Mouse (Mus musculus) lung, adult 2 months (tissue): ENCODE measurements at regions not wholly inside any gene's neighbourhood (a gene's known extent, or its start where the extent isn't known, plus 50 kb on each side); places are given as distances from the start of the nearest gene placed in this dataset.

Experiments used
- DNase-seq: peaks from one replicate; pipeline ENCODE4 v3.0.0; 2022
- H3K4me1 ChIP-seq: fragments of 200-500 bp; 2 replicates; pipeline ENCODE4 v1.6.1; 2011; ENCODE audit warnings: low read length; ENCODE audit not compliant: control insufficient read depth, insufficient read depth
- H3K4me3 ChIP-seq: fragments of 200-500 bp; replicated peaks from 2 replicates; pipeline ENCODE3; 2011; ENCODE audit warnings: low read depth, mild to moderate bottlenecking, control low read depth, low read length; ENCODE audit errors: extremely low read depth
- CTCF ChIP-seq: fragments of 200-500 bp; IDR thresholded peaks from 2 replicates; pipeline ENCODE4 v1.5.1; 2011; ENCODE audit warnings: mild to moderate bottlenecking, low read length, control low read depth; ENCODE audit not compliant: insufficient read depth
- POLR2A ChIP-seq: fragments of 200-500 bp; IDR thresholded peaks from 2 replicates; pipeline ENCODE4 v1.6.1; 2011; ENCODE audit warnings: low read depth, mild to moderate bottlenecking, control low read depth, low read length, borderline replicate concordance; ENCODE audit errors: extremely low read depth
- WGBS: fragments of 180-500 bp; shearing (Covaris S2); methylation state at CpG from one replicate; pipeline ENCODE4 v1.1.7; 2018; 5-methylcytosine and 5-hydroxymethylcytosine counted together

- 48% methylated on average over 4 of the region's 4 CpGs for WGBS
- DNase-seq = no peak
- no peak for TF ChIP-seq POLR2A
- TF ChIP-seq CTCF = no peak
- no peaks in the 10 kb centered on the region for H3K4me1 ChIP-seq
- no peak overlapping the region for H3K4me3 ChIP-seq
These were observed 108.9 kb upstream of the Map1b start for GRCm38 (mm10) chr13:99625196-99625595.

- WGBS = 84% methylated on average over 9 of the region's 9 CpGs
- DNase-seq = no peak
- H3K4me1 ChIP-seq = no peaks in the 10 kb centered on the region
- no peak overlapping the region for H3K4me3 ChIP-seq
- TF ChIP-seq CTCF (no peak), POLR2A (no peak)
These were observed 102.0 kb upstream of the Map1b start for GRCm38 (mm10) chr13:99618332-99618731.

- no peak for DNase-seq
- no peak for TF ChIP-seq POLR2A
- no peak for TF ChIP-seq CTCF
- 70% methylated on average over 5 of the region's 5 CpGs for WGBS
- H3K4me1 ChIP-seq = no peaks in the 10 kb centered on the region
- H3K4me3 ChIP-seq = no peak overlapping the region
These were observed 101.1 kb upstream of the Map1b start for GRCm38 (mm10) chr13:99617457-99617856.

GRCm38 (mm10) chr13:99611715-99612494 is 95.6 kb upstream of the Map1b start:
- 84% methylated on average over 18 of the region's 18 CpGs for WGBS
- no peak for DNase-seq

GRCm38 (mm10) chr13:99610498-99610897 is 94.2 kb upstream of the Map1b start:
- WGBS = 26% methylated on average over 5 of the region's 5 CpGs
- DNase-seq = no peak
- no peaks in the 10 kb centered on the region for H3K4me1 ChIP-seq

More at GRCm38 (mm10) chr13:99611715-99612494, 95.6 kb upstream of the Map1b start:
- no peak for TF ChIP-seq CTCF
- no peak for TF ChIP-seq POLR2A
- Histone ChIP-seq H3K4me3 (no peak overlapping the region), H3K4me1 (no peaks in the 10 kb centered on the region)

GRCm38 (mm10) chr13:99609151-99610146 is 93.1 kb upstream of the Map1b start:
- Histone ChIP-seq H3K4me3 (no peak overlapping the region), H3K4me1 (no peaks in the 10 kb centered on the region)
- TF ChIP-seq CTCF (no peak), POLR2A (no peak)
- WGBS = 72% methylated on average over 9 of the region's 9 CpGs
- no peak for DNase-seq

More at GRCm38 (mm10) chr13:99610498-99610897, 94.2 kb upstream of the Map1b start:
- TF ChIP-seq POLR2A = no peak
- TF ChIP-seq CTCF = no peak
- H3K4me3 ChIP-seq = no peak overlapping the region

- Histone ChIP-seq H3K4me3 (no peak overlapping the region), H3K4me1 (no peaks in the 10 kb centered on the region)
- DNase-seq = no peak
- TF ChIP-seq CTCF (no peak), POLR2A (no peak)
- 47% methylated on average over 5 of the region's 5 CpGs for WGBS
These were observed 92.3 kb upstream of the Map1b start for GRCm38 (mm10) chr13:99608591-99608990.

GRCm38 (mm10) chr13:99607208-99607607 is 90.9 kb upstream of the Map1b start:
- TF ChIP-seq POLR2A (no peak), CTCF (no peak)
- 76% methylated on average over 6 of the region's 6 CpGs for WGBS

GRCm38 (mm10) chr13:99606606-99606990 is 90.3 kb upstream of the Map1b start:
- Histone ChIP-seq H3K4me1 (no peaks in the 10 kb centered on the region), H3K4me3 (no peak overlapping the region)
- DNase-seq = peak; percentile 7
- whole genome bisulfite sequencing = 44% methylated on average over 1 of the region's 1 CpGs
- TF ChIP-seq POLR2A = no peak
- TF ChIP-seq CTCF = 0 out of 2 replicates have a peak, but pooled peaks have one; percentile 1

More at GRCm38 (mm10) chr13:99607208-99607607, 90.9 kb upstream of the Map1b start:
- no peak for DNase-seq
- no peaks in the 10 kb centered on the region for H3K4me1 ChIP-seq
- no peak overlapping the region for H3K4me3 ChIP-seq
